Mouse (Mus musculus): ENCODE data around the gene Apobec1.
"Not testable (repeated sequence)": the region's sequence is repeated elsewhere in the genome, so short reads cannot be mapped to it uniquely, and the experiment has no call there.

Apobec1 gene

GRCm38 (mm10) chr6:122602242-122602991 is at the start of gene Apobec1:
Gene Apobec1 (minus strand): TSS chr6:122602444.
- in situ Hi-C loops (cut with MboI; ENCODE audit: low sequenced_read_pairs) = no loop called here

- in situ Hi-C loops (cut with MboI; ENCODE audit: low sequenced_read_pairs) = no loop called here
Observed at GRCm38 (mm10) chr6:122650398-122650980, 48.2 kb upstream of the Apobec1 start.

GRCm38 (mm10) chr6:122649903-122650302 is 47.7 kb upstream of the Apobec1 start:
- in situ Hi-C loops (cut with MboI; ENCODE audit: low sequenced_read_pairs) = no loop called here

- in situ Hi-C loops (cut with MboI; ENCODE audit: low sequenced_read_pairs) = not testable (repeated sequence)
Observed at GRCm38 (mm10) chr6:122644196-122644595, 42.0 kb upstream of the Apobec1 start.

- in situ Hi-C loops (cut with MboI; ENCODE audit: low sequenced_read_pairs) = not testable (repeated sequence)
Observed at GRCm38 (mm10) chr6:122637566-122637965, 35.3 kb upstream of the Apobec1 start.

DNA sequence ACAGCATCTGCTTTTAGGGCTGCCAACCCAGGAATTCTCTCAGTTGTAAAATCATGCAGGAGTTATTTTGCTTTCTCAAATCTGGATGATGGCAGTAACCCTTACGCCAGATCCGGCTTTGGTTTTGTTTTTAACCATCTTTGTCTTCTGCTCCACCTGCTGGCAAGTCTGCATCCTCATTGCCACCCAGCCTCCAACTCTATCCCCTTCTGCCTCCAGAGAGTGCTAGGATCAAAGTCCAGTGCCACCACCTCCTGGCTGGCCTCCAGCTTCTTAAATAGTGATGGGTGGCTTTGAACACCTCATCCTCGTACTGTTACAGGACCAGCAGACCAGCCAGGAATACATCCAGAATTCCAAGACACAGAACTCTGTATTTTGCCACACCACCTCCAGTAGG is 34.4 kb upstream of the Apobec1 start:
- in situ Hi-C loops (cut with MboI; ENCODE audit: low sequenced_read_pairs) = no loop called here

- in situ Hi-C loops (cut with MboI; ENCODE audit: low sequenced_read_pairs) = no loop called here
Observed at GRCm38 (mm10) chr6:122635315-122635714, 33.1 kb upstream of the Apobec1 start.

DNA sequence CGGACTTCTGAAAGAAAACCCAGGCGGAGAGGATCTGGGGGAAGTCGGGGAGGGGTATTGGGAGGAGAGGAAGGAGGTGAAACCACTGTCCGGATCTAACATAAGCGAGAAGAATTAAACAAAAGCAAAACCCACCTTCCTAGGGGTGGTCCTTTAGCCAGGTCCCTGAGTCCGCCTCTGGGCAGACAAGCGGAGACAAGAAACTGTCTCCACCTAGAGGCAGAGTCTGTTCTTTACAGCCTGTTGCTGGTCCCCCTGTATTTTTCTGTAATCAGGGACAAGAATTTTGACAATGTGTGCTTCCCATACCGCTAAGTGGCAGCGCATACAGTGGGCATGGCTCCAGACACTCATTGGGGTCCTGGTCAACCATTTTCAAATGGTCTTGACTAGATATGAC is 31.2 kb upstream of the Apobec1 start:
- in situ Hi-C loops (cut with MboI; ENCODE audit: low sequenced_read_pairs) = no loop called here

GRCm38 (mm10) chr6:122627469-122628108 is 25.3 kb upstream of the Apobec1 start:
- in situ Hi-C loops (cut with MboI; ENCODE audit: low sequenced_read_pairs) = no loop called here

DNA sequence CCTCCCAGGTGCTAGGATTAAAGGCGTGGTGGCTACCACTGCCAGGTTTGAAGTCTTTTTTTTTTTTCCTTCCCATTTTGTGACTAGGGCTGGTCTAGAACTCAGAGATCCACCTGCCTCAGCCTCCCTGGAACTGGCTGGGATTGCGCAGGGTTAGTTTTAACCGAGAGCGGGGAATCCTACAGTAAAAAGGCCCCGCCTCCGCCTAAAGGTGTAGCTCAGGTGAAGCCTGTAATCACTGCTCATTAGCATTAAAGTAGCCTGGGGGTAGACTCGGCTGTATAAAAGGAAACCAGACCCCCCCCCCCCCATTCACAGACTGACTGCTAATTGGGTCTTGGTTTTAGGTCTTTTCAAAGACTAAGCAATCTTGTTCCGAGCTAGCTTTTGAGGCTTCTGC is 23.9 kb upstream of the Apobec1 start, which contains the start of gene Dppa3:
Gene Dppa3 (plus strand): TSS at position 301 of the 400 bp plus-strand sequence.
- in situ Hi-C loops (cut with MboI; ENCODE audit: low sequenced_read_pairs) = no loop called here

DNA sequence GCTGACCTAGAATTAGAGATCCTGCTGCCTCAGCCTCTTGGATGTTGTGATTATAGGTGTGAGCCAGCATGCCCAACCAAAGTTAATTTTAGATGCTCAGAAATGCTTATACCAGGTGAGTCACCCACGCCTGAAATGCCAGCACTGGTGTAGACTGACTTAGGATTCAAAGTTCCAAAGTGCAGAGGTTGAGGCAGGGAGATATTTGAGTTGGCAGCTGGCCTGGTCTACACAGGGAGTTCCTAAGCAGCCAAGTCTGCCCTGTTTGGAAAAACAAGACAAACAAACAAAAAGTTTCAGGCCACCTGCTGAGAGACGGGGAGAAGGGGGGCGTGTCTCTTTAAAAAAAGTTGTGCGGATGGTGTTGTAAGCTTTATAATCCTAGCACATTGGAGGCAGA is 22.9 kb upstream of the Apobec1 start:
- in situ Hi-C loops (cut with MboI; ENCODE audit: low sequenced_read_pairs) = no loop called here

- in situ Hi-C loops (cut with MboI; ENCODE audit: low sequenced_read_pairs) = no loop called here
Observed at GRCm38 (mm10) chr6:122624480-122624879, 22.2 kb upstream of the Apobec1 start.

DNA sequence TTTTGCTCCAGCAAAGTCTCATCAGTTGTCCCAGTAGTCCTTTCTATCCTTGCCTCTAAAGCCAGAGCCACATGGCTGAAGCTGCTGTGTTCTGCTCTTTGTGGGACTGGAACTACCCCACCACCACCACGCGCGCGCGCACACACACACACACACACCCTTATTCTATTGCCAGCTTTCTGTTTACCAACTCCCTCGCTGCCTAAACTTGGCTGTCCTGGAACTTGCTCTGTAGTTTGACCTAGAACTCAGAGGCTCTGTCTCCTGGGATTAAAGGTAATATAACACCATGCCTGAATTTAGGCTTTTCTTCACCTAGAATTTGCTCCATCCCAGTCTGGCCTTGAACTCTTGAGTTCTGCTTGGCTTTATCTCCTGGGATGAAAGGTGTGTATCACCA is 18.8 kb upstream of the Apobec1 start:
- in situ Hi-C loops (cut with MboI; ENCODE audit: low sequenced_read_pairs) = no loop called here

- in situ Hi-C loops (cut with MboI; ENCODE audit: low sequenced_read_pairs) = no loop called here
Observed at GRCm38 (mm10) chr6:122616022-122616421, 13.8 kb upstream of the Apobec1 start.

- in situ Hi-C loops (cut with MboI; ENCODE audit: low sequenced_read_pairs) = no loop called here
Observed at GRCm38 (mm10) chr6:122614047-122614446, 11.8 kb upstream of the Apobec1 start.

DNA sequence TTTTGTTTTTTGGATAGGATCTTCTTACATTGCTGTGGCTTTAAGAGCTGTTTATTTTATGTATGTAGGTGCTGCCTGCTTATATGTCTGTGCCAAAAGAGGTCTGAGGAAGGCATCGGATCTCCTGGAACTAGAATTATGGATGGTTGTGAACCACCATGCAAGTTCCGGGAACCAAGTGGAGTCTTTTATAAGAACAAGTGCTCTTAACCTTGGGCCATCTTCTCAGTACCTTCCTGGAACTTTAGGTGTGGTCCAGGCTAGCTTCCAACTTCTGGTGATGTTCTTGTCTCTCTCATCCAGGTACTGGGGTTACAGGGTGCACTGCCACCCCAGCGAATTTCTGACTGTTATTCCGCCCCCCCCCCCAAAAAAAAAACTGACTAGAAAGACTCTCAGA is 10.2 kb upstream of the Apobec1 start:
- in situ Hi-C loops (cut with MboI; ENCODE audit: low sequenced_read_pairs) = no loop called here

DNA sequence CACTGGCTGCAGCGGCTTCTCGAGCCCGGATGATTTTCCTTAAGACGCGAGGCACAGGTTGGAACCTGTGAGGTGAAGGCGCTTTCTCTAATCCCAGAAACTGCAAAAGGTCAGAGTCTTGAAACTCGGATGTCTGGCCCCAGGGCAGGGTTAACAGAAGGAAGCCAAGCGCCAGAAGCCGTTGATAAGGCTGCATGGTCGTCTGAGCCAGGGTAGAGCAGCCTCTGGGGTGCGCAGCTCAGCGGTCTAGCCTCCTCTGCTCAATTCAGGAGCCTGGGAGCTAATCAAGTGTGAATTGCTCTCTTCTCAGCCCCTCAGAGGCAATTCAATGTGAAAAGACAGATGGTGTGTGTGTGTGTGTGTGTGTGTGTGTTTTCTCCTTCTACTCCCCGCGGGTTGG is 7.5 kb upstream of the Apobec1 start, which contains the start of gene Gdf3:
Gene Gdf3 (minus strand): TSS at position 317 of the 400 bp plus-strand sequence.
- in situ Hi-C loops (cut with MboI; ENCODE audit: low sequenced_read_pairs) = no loop called here

GRCm38 (mm10) chr6:122609377-122609728 is 7.1 kb upstream of the Apobec1 start:
- in situ Hi-C loops (cut with MboI; ENCODE audit: low sequenced_read_pairs) = no loop called here

DNA sequence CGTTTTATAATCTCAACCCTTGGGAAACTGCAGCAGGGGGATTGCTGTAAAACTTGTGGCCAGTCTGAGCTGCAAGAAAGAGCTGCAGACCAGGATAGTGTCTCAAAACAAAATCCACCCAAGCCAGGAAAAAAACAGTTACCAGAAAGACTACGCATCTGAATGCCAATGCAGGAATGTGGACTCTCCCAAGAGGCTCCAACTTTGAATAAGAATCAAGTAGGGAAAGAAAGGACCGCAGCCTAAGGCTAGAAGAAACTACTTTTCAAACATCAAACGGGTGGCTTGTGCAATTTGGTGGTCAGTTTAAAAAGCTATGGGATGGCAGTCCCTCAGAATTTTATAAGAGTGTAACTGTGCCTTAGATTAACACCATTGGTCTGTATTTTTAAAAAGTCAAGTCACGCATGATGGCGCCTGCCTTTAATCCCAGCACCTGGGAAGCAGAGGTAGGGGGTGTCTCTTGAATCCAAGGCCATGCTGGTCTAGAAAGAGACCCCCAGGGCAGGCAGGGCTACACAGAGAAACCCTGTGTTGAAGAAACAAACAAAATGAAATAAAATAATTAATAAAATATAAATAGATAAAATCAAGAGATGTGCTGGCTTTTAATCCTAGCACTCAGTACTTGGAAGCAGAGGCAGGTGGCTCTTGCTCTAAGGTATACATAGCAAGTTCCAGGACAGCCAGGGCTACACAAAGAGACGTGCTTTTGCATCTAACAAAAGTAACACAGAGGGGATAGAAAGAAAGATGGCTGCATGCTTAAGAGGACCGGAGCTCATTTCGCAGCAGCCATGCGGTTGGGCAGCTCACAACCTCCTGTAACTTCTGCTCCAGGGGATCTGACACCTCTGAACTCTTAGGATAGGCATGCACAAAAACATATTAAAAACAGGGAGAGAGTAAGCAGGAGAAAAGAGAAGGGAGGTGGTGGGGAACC is 6.5 kb upstream of the Apobec1 start:
- in situ Hi-C loops (cut with MboI; ENCODE audit: low sequenced_read_pairs) = no loop called here

- in situ Hi-C loops (cut with MboI; ENCODE audit: low sequenced_read_pairs) = no loop called here
Observed at GRCm38 (mm10) chr6:122607700-122608099, 5.5 kb upstream of the Apobec1 start.

GRCm38 (mm10) chr6:122606661-122607060 is 4.4 kb upstream of the Apobec1 start:
- in situ Hi-C loops (cut with MboI; ENCODE audit: low sequenced_read_pairs) = no loop called here
